Mouse (Mus musculus): ENCODE data around the gene Wdr86. TPM values are rescaled to one million over a fixed set of nuclear protein-coding genes. Genes with fewer than 3 reads are reported as not detected.

Gene Wdr86
- polyA plus RNA-seq, 1 experiment from 2014 or later = 17.6 TPM

GRCm38 (mm10) chr5:24739141-24739753 lies 8.7 kb upstream of the Wdr86 start:
- Histone ChIP-seq H3K4me3 (ENCODE audit: low read depth, low read length) (no peak overlapping the region), H3K27ac (ENCODE audit: low read depth) (peak overlapping the region; percentile 80), H3K36me3 (ENCODE audit: control insufficient read depth, insufficient read depth, low read length) (no peaks in the 10 kb centered on the region), H3K4me2 (ENCODE audit: low read length) (peak overlapping the region; percentile 28; the same call in 1 of the 2 replicates), H3K9ac (ENCODE audit: low read length) (no peak overlapping the region), H3K9me3 (ENCODE audit: control insufficient read depth, low read length) (no peaks in the 10 kb centered on the region), H3K27me3 (replicated peaks; ENCODE audit: control insufficient read depth, insufficient read depth, low read length) (no peaks in the 10 kb centered on the region), H3K4me1 (replicated peaks; ENCODE audit: control insufficient read depth, insufficient read depth, low read length) (peaks cover 25% of the 10 kb centered on the region)
- ATAC-seq (replicated peaks; ENCODE audit: low FRiP score, low TSS enrichment, low read depth) (no peak), DNase-seq (ENCODE audit: low spot score) (no peak)
- WGBS = 31% methylated on average over 15 of the region's 15 CpGs

- Histone ChIP-seq H3K4me3 (ENCODE audit: low read depth, low read length) (no peak overlapping the region), H3K36me3 (ENCODE audit: control insufficient read depth, insufficient read depth, low read length) (no peaks in the 10 kb centered on the region), H3K27me3 (replicated peaks; ENCODE audit: control insufficient read depth, insufficient read depth, low read length) (no peaks in the 10 kb centered on the region), H3K27ac (ENCODE audit: low read depth) (peak overlapping the region; percentile 80; the same call in 1 of the 2 replicates), H3K9ac (ENCODE audit: low read length) (no peak overlapping the region), H3K4me2 (ENCODE audit: low read length) (no peak overlapping the region), H3K4me1 (replicated peaks; ENCODE audit: control insufficient read depth, insufficient read depth, low read length) (peaks cover 30% of the 10 kb centered on the region), H3K9me3 (ENCODE audit: control insufficient read depth, low read length) (no peaks in the 10 kb centered on the region)
- DNase-seq (ENCODE audit: low spot score) (no peak), ATAC-seq (replicated peaks; ENCODE audit: low FRiP score, low TSS enrichment, low read depth) (no peak)
- WGBS = 62% methylated on average over 1 of the region's 1 CpGs
Measured at GRCm38 (mm10) chr5:24738517-24738916, 8.0 kb upstream of the Wdr86 start.

GRCm38 (mm10) chr5:24737595-24737994 lies 7.1 kb upstream of the Wdr86 start:
- H3K36me3 ChIP-seq (ENCODE audit: control insufficient read depth, insufficient read depth, low read length) = no peaks in the 10 kb centered on the region
- H3K9ac ChIP-seq (ENCODE audit: low read length) = no peak overlapping the region
- no peak overlapping the region for H3K27ac ChIP-seq (ENCODE audit: low read depth)
- H3K27me3 ChIP-seq (replicated peaks; ENCODE audit: control insufficient read depth, insufficient read depth, low read length) = no peaks in the 10 kb centered on the region
- ATAC-seq (replicated peaks; ENCODE audit: low FRiP score, low TSS enrichment, low read depth) (no peak), DNase-seq (ENCODE audit: low spot score) (no peak)
- H3K9me3 ChIP-seq (ENCODE audit: control insufficient read depth, low read length) = no peaks in the 10 kb centered on the region
- H3K4me1 ChIP-seq (replicated peaks; ENCODE audit: control insufficient read depth, insufficient read depth, low read length) = peaks cover 39% of the 10 kb centered on the region
- no peak overlapping the region for H3K4me2 ChIP-seq (ENCODE audit: low read length)
- no peak overlapping the region for H3K4me3 ChIP-seq (ENCODE audit: low read depth, low read length)
- WGBS = 95% methylated on average over 10 of the region's 10 CpGs

- H3K4me1 ChIP-seq (replicated peaks; ENCODE audit: control insufficient read depth, insufficient read depth, low read length) = peaks cover 37% of the 10 kb centered on the region
- no peak overlapping the region for H3K4me3 ChIP-seq (ENCODE audit: low read depth, low read length)
- peak overlapping the region; percentile 43; the same call in 1 of the 2 replicates for H3K27ac ChIP-seq (ENCODE audit: low read depth)
- no peaks in the 10 kb centered on the region for H3K27me3 ChIP-seq (replicated peaks; ENCODE audit: control insufficient read depth, insufficient read depth, low read length)
- H3K9ac ChIP-seq (ENCODE audit: low read length) = no peak overlapping the region
- DNase-seq (ENCODE audit: low spot score) = no peak
- 47% methylated on average over 7 of the region's 7 CpGs for WGBS
- H3K36me3 ChIP-seq (ENCODE audit: control insufficient read depth, insufficient read depth, low read length) = no peaks in the 10 kb centered on the region
- H3K9me3 ChIP-seq (ENCODE audit: control insufficient read depth, low read length) = no peaks in the 10 kb centered on the region
- no peak overlapping the region for H3K4me2 ChIP-seq (ENCODE audit: low read length)
- no peak for ATAC-seq (replicated peaks; ENCODE audit: low FRiP score, low TSS enrichment, low read depth)
Measured at GRCm38 (mm10) chr5:24733771-24734426, 3.4 kb upstream of the Wdr86 start.

GRCm38 (mm10) chr5:24733134-24733533 lies 2.6 kb upstream of the Wdr86 start:
- Histone ChIP-seq H3K27me3 (replicated peaks; ENCODE audit: control insufficient read depth, insufficient read depth, low read length) (no peaks in the 10 kb centered on the region), H3K4me1 (replicated peaks; ENCODE audit: control insufficient read depth, insufficient read depth, low read length) (peaks cover 36% of the 10 kb centered on the region)
- WGBS = 3% methylated on average over 8 of the region's 8 CpGs

GRCm38 (mm10) chr5:24730986-24731385 lies 459 bp upstream of the Wdr86 start:
- H3K4me3 ChIP-seq (ENCODE audit: low read depth, low read length) = peak overlapping the region; percentile 65
- no peaks in the 10 kb centered on the region for H3K9me3 ChIP-seq (ENCODE audit: control insufficient read depth, low read length)
- DNase-seq (ENCODE audit: low spot score) (no peak), ATAC-seq (replicated peaks; ENCODE audit: low FRiP score, low TSS enrichment, low read depth) (no peak)
- H3K27me3 ChIP-seq (replicated peaks; ENCODE audit: control insufficient read depth, insufficient read depth, low read length) = no peaks in the 10 kb centered on the region
- no peak overlapping the region for H3K27ac ChIP-seq (ENCODE audit: low read depth)
- peak overlapping the region; percentile 71 for H3K9ac ChIP-seq (ENCODE audit: low read length)
- 2% methylated on average over 15 of the region's 15 CpGs for WGBS
- no peaks in the 10 kb centered on the region for H3K36me3 ChIP-seq (ENCODE audit: control insufficient read depth, insufficient read depth, low read length)
- H3K4me2 ChIP-seq (ENCODE audit: low read length) = peak overlapping the region; percentile 81
- peaks cover 45% of the 10 kb centered on the region for H3K4me1 ChIP-seq (replicated peaks; ENCODE audit: control insufficient read depth, insufficient read depth, low read length)

More at GRCm38 (mm10) chr5:24733134-24733533, 2.6 kb upstream of the Wdr86 start:
- Histone ChIP-seq H3K27ac (ENCODE audit: low read depth) (peak overlapping the region; percentile 43), H3K9me3 (ENCODE audit: control insufficient read depth, low read length) (no peaks in the 10 kb centered on the region), H3K4me3 (ENCODE audit: low read depth, low read length) (no peak overlapping the region), H3K9ac (ENCODE audit: low read length) (no peak overlapping the region), H3K36me3 (ENCODE audit: control insufficient read depth, insufficient read depth, low read length) (no peaks in the 10 kb centered on the region), H3K4me2 (ENCODE audit: low read length) (peak overlapping the region; percentile 22; the same call in 1 of the 2 replicates)
- DNase-seq (ENCODE audit: low spot score) (no peak), ATAC-seq (replicated peaks; ENCODE audit: low FRiP score, low TSS enrichment, low read depth) (peak; percentile 54; the same call in 1 of the 2 replicates)

- ATAC-seq (replicated peaks; ENCODE audit: low FRiP score, low TSS enrichment, low read depth) (no peak), DNase-seq (ENCODE audit: low spot score) (peak; percentile 66)
- H3K4me2 ChIP-seq (ENCODE audit: low read length) = peak overlapping the region; percentile 81
- no peaks in the 10 kb centered on the region for H3K27me3 ChIP-seq (replicated peaks; ENCODE audit: control insufficient read depth, insufficient read depth, low read length)
- under 1% methylated on average over 48 of the region's 49 CpGs for WGBS
- peaks cover 50% of the 10 kb centered on the region for H3K4me1 ChIP-seq (replicated peaks; ENCODE audit: control insufficient read depth, insufficient read depth, low read length)
- 0 out of 2 replicates have a peak overlapping the region, but pooled peaks have one; percentile 27 for H3K27ac ChIP-seq (ENCODE audit: low read depth)
- H3K9ac ChIP-seq (ENCODE audit: low read length) = peak overlapping the region; percentile 71
- H3K36me3 ChIP-seq (ENCODE audit: control insufficient read depth, insufficient read depth, low read length) = no peaks in the 10 kb centered on the region
- peak overlapping the region; percentile 65 for H3K4me3 ChIP-seq (ENCODE audit: low read depth, low read length)
- H3K9me3 ChIP-seq (ENCODE audit: control insufficient read depth, low read length) = no peaks in the 10 kb centered on the region
Measured at GRCm38 (mm10) chr5:24729797-24730487, 585 bp downstream of the Wdr86 start.

- ATAC-seq (replicated peaks; ENCODE audit: low FRiP score, low TSS enrichment, low read depth) = 0 out of 2 replicates have a peak, but pooled peaks have one; percentile 4
- WGBS = 62% methylated on average over 12 of the region's 12 CpGs
- no peaks in the 10 kb centered on the region for H3K36me3 ChIP-seq (ENCODE audit: control insufficient read depth, insufficient read depth, low read length)
- no peak for DNase-seq (ENCODE audit: low spot score)
- H3K27me3 ChIP-seq (replicated peaks; ENCODE audit: control insufficient read depth, insufficient read depth, low read length) = no peaks in the 10 kb centered on the region
- H3K27ac ChIP-seq (ENCODE audit: low read depth) = no peak overlapping the region
- no peak overlapping the region for H3K9ac ChIP-seq (ENCODE audit: low read length)
- no peak overlapping the region for H3K4me3 ChIP-seq (ENCODE audit: low read depth, low read length)
- H3K4me1 ChIP-seq (replicated peaks; ENCODE audit: control insufficient read depth, insufficient read depth, low read length) = peaks cover 37% of the 10 kb centered on the region
- H3K4me2 ChIP-seq (ENCODE audit: low read length) = no peak overlapping the region
- no peaks in the 10 kb centered on the region for H3K9me3 ChIP-seq (ENCODE audit: control insufficient read depth, low read length)
Measured at GRCm38 (mm10) chr5:24726901-24727836, 3.4 kb downstream of the Wdr86 start.
